Mouse (Mus musculus) adrenal gland, postnatal 14 days (tissue): ENCODE results near the gene 9930021J03Rik. TPM values are rescaled to one million over a fixed set of nuclear protein-coding genes. Genes with fewer than 3 reads are reported as not detected.

ENCODE experiments used
- DNase-seq: peaks from one replicate; pipeline ENCODE4 v3.0.0; 2021; ENCODE audit warnings: mixed read lengths
- long read RNA-seq, 2 experiments: library from polyadenylated mRNA; stranded (forward); transcript quantifications; one replicate each; pipeline ENCODE4 v2.0.0; 2021
- total RNA-seq: library from RNA; stranded (reverse); gene quantifications from 2 replicates; pipeline ENCODE4 v1.2.3, GENCODE M21; 2021

Gene 9930021J03Rik
- total RNA-seq, result 16.4 and 16.6 TPM in 2 replicates
- long read RNA-seq, experiment 1, partial matches to known transcripts, result 2 of 2 reads
- long read RNA-seq, experiment 1, other reads (novel, unspliced or antisense), result 0 of 2 reads
- long read RNA-seq, experiment 2, partial matches to known transcripts, result 1 of 2 reads
- long read RNA-seq, experiment 2, other reads (novel, unspliced or antisense), result 1 of 2 reads

GRCm38 (mm10) chr19:29805917-29806785, at the start of gene 9930021J03Rik:
9930021J03Rik (minus strand) TSS chr19:29805989.
- DNase-seq, result peak; percentile 99

DNA sequence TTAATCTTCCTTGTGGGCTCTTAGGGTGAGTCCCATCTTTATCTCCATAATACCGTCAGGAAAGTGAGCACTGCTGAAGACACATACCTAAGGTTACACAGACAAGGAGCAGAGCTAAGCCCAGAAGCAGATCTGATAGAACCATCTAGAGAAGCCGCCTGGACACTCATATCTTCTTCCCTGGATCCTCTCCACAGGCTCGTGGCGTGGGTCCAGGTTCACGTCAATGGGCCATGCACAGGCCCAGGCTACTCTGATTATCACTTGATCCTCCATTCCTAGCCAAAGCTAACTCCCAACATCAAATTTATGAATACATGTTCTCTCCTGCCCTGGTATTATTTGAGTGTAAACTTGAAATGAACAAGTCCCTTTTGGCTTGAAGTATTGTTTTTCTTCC, 47.9 kb upstream of the 9930021J03Rik start:
- no peak for DNase-seq

- no peak for DNase-seq
These were observed 45.4 kb upstream of the 9930021J03Rik start for GRCm38 (mm10) chr19:29851036-29851690.

DNA sequence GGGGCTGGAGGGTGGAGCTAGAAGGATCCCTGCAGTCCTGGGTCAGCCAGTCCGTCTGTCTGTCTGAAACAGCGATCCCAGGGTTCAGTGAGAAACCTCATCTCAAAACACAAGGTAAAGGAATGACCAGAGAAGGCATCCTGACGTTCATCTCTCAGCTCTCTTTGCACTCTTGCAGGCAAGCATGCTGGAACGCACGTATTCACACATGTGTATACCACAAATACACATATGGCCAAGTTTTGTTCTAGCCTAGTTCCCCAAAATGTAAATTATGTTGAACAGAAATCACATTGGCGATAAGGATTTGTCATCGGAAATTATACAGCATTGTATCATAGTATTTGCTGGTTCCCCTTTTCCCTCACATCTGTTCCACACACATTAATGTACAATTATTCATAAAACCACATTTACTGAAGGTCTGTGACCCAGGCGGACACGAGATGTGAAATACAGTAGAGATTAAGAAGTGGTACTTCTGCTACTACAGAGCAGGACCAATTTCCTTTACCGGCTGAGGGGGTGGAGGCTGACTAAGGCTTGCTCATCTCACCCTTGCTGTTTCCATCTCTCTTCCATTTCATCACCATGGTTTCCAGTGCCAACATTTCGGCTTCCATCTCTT, 44.2 kb upstream of the 9930021J03Rik start:
- no peak for DNase-seq

GRCm38 (mm10) chr19:29844036-29844661, 38.4 kb upstream of the 9930021J03Rik start:
- DNase-seq, result no peak

DNA sequence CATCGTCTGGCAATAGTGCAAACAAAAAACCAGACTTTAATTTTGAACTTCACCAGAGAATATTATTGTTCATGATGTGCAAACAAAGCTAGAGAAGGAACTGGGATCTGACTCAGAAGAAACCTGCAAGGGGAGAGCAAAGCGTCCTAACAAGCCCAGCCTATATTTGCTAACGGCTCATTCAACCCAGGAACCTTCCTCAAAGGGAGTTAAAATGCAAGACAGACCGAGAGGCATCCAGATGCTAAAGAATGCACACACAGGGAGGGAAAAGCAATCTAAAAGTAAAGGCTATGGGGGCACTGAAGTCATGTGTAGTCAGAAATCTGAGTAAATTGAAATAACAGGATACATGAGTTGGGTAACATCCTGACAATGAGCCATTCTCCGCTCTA, 37.8 kb upstream of the 9930021J03Rik start:
- DNase-seq, result no peak

- DNase-seq, result no peak
These were observed 37.2 kb upstream of the 9930021J03Rik start for GRCm38 (mm10) chr19:29842973-29843372.

DNA sequence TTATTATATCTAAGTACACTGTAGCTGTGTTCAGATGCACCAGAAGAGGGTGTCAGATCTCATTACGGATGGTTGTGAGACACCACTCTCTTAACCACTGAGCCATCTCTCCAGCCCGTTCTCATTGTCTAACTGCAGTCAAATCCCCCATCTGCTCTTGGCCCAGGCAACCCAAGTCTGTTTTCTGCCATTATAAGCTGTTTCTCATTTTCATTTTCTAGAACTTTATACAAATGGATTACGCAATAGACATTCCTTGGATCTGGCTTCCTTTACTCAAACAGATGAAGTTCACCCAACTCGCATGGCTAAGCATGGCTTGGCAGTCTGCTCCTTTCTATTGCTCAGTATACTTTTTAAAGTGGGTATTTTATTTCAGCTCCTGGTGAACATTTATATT, 34.9 kb upstream of the 9930021J03Rik start:
- DNase-seq, result no peak

DNA sequence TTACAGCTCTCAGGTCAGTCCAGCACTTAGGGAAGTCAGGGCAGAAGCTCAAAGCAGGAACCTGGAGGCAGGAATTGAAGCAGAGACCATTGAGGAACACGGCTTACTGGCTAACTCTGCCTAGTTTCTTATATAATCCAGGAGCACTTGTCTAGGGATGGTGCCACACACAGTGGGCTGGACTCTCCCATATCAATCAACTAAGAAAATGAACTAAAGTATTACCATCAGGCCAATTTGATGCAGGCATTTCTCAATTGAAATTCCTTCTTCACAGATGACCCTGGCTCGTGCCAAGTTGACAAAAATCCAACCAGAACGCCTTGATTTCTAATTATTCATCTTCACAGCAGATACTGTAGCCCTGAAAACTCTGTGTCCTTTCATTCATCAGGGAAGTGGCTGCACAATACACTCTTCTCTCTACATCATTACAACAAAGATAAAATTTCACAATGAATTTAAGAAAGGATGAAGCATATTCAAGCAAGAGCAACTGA, 32.9 kb upstream of the 9930021J03Rik start:
- peak; percentile 46 for DNase-seq

- DNase-seq, result no peak
These were observed 32.4 kb upstream of the 9930021J03Rik start for GRCm38 (mm10) chr19:29838171-29838570.

DNA sequence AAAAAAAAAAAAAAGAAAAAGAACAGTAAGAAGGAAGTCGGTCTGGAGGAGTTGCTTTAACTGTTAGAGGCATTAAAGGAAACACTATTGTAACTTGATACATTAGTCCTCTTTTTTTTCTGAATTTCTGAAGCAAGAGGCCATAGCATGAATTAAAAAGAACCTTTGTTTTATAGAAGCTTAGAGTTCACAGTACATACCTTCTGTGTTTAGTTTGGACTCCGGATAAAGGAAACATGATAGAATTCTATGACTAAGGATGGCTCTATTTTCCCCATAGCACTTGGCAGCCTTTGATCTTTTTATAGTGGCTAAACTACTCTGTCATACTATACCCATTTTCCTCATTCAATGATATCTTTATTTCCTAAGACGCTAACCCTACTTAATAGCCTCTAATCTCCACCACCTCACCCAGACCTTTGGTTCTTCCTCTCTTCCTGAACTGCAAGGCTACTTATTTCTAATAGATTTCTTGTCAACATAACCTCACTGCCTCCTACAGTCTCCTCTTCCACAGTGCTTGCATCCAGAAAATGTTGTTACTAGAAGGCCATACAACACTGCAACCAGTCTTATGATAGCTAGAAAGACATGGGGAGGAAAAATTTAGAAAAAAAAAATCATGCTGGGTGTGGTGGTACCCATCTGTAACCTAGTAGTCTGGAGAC, 29.7 kb upstream of the 9930021J03Rik start:
- DNase-seq, result no peak

GRCm38 (mm10) chr19:29830911-29831310, 25.1 kb upstream of the 9930021J03Rik start:
- no peak for DNase-seq

GRCm38 (mm10) chr19:29828558-29828957, 22.8 kb upstream of the 9930021J03Rik start:
- no peak for DNase-seq

GRCm38 (mm10) chr19:29826686-29827085, 20.9 kb upstream of the 9930021J03Rik start:
- DNase-seq, result no peak

DNA sequence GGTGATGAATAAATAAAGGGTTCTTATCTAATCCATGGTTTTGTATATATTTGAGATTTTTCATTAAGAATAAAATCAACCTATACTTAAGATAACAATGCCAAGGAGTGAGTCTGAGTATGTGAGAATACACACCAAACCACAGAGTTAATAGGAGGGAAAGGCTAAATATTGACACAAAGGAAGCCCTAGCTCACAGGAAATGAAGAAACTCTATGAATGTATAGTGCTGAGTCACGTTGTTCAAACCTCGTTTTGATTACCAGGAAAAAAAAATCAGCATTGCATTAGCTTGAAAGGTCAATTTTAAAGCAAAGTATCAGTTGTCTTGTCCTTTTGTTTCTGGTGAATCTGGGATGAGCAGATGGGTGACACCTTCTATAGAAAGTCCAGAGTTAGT, 19.2 kb upstream of the 9930021J03Rik start:
- DNase-seq, result no peak

- peak; percentile 81 for DNase-seq
These were observed 18.4 kb upstream of the 9930021J03Rik start for GRCm38 (mm10) chr19:29824034-29824700.

DNA sequence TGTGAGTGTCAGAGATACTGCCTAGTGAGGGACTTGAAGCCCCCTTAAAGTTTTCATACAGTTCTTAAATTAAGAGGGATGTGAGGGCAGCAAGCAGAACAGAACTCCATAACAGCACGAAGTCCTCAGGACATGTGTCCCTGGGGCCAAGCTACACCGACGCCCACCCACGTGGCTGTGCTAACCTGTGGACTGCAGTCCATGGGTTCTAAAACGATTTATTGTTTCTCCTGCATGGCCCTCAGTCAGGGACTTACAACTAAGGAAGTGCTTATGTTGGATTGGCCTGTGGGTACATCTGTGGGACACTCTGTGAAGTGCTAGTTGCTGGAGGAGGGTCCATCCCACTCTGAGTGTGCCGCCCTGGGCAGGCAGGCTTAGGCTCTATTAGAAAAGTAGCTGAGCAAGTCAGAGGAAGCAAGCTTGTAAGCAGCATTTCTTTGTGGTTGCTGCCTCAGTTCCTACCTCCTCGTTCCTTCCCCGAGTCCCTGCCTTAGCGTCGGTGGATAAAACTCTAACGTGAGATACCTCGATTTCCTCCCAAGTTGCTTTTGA, 17.7 kb upstream of the 9930021J03Rik start:
- no peak for DNase-seq

- peak; percentile 62 for DNase-seq
These were observed 15.2 kb upstream of the 9930021J03Rik start for GRCm38 (mm10) chr19:29820966-29821365.

DNA sequence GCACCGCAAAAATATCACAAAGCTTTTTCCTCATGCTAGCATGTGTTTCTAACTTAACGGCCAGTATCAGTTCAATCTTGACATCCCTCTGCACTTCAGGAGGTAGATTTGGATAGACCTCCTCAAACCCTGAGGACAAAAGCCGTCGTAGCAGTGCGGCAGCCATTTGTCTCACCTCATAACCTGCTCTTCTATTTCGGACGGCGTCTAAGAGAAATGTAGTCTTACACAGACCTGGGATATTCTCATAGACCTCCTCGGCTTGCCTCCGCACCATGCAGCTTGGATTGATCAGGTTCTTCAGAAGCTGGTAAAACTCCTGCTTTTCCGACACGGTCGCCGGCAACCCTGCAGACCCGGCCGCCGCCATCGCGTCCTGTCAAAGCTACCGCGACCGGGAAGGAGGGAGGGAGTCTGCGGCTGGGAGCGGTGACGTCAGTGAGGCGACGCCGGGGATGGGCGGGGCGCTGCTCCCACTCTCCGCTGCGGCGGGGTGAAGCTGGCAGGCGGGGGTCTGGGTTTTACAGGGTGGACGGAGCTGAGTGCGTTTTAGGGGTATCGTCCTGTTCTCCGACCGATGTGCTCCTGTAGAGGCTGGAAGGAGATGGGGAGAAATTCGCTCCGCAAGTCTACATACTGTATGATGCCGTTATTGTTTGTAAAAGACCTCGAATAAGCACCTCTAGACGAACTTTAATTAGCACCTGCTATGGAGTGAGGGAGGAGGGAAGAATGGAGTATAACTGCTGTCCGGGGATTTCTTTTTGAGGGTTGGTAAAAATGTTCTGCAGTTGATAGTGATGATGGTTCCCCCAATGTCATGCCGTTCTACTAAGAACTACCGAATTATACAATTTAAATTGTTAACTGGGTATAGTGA, 7.0 kb upstream of the 9930021J03Rik start, which contains the start of gene Ranbp6:
TSS of gene Ranbp6 (minus strand) at position 394 of the 880 bp plus-strand sequence.
- peak; percentile 96 for DNase-seq
